Mouse (Mus musculus) lung, postnatal 0 days (tissue): ENCODE data around the gene Notum. TPM values are rescaled to one million over a fixed set of nuclear protein-coding genes. Genes with fewer than 3 reads are reported as not detected.

Experiments used
- ATAC-seq: fragments of 200-750 bp; cut with Nextera tagmentation; 2 replicates; pipeline ENCODE4 v1.8.0; 2017; ENCODE audit warnings: moderate library complexity
- DNase-seq: peaks from one replicate; pipeline ENCODE4 v3.0.0-alpha.2; 2016; ENCODE audit warnings: low spot score
- H3K27ac ChIP-seq: fragments of 300-500 bp; sonication (generic); 2 replicates; pipeline ENCODE4 v1.5.1; 2014; ENCODE audit warnings: antibody characterized with exemption, mild to moderate bottlenecking, low read length, mixed read lengths
- H3K27me3 ChIP-seq: fragments of 300-500 bp; sonication (generic); replicated peaks from 2 replicates; pipeline ENCODE4 v1.6.1; 2014; ENCODE audit warnings: low read length, mixed read lengths; ENCODE audit not compliant: insufficient read depth
- H3K36me3 ChIP-seq: fragments of 300-500 bp; sonication (generic); 2 replicates; pipeline ENCODE4 v1.6.1; 2014; ENCODE audit warnings: low read length, mixed read lengths; ENCODE audit not compliant: insufficient read depth
- H3K4me1 ChIP-seq: fragments of 300-500 bp; sonication (generic); 2 replicates; pipeline ENCODE4 v1.6.1; 2014; ENCODE audit warnings: antibody characterized with exemption, low read depth, low read length, mixed read lengths; ENCODE audit not compliant: insufficient read depth
- H3K4me2 ChIP-seq: fragments of 300-500 bp; sonication (generic); replicated peaks from 2 replicates; pipeline ENCODE4 v1.6.1; 2014; ENCODE audit warnings: low read depth, mild to moderate bottlenecking, low read length, moderate library complexity, mixed read lengths
- H3K4me3 ChIP-seq: fragments of 300-500 bp; sonication (generic); 2 replicates; pipeline ENCODE4 v1.5.1; 2014; ENCODE audit warnings: low read depth, low read length
- H3K9ac ChIP-seq: fragments of 300-500 bp; sonication (generic); replicated peaks from 2 replicates; pipeline ENCODE4 v1.6.1; 2014; ENCODE audit warnings: low read depth, mild to moderate bottlenecking
- H3K9me3 ChIP-seq: fragments of 300-500 bp; sonication (generic); 2 replicates; pipeline ENCODE4 v1.6.1; 2016; ENCODE audit warnings: low read length, mixed read lengths
- CTCF ChIP-seq: IDR thresholded peaks from 2 replicates; pipeline ENCODE4 v1.5.1; 2016; ENCODE audit warnings: antibody characterized with exemption, mild to moderate bottlenecking
- EP300 ChIP-seq: IDR thresholded peaks from 2 replicates; pipeline ENCODE4 v1.6.1; 2016; ENCODE audit warnings: antibody characterized with exemption, mild to moderate bottlenecking, control low read depth
- WGBS: fragments of 180-500 bp; shearing (Covaris S2); extraction: QIAGEN DNeasy Blood & Tissue Kit; methylation state at CpG from one replicate; pipeline ENCODE4 v1.1.7; 2014; 5-methylcytosine and 5-hydroxymethylcytosine counted together
- polyA plus RNA-seq: library from polyadenylated mRNA; unstranded; fragments of >200 nt; fragmentation: Nextera tagmentation; extraction: Ambion mirVana; gene quantifications from 2 replicates; pipeline ENCODE4 v1.2.1, GENCODE M21; 2015

Notum gene
- polyA plus RNA-seq, 1 experiment from 2014 or later: 8.5 TPM

GRCm38 (mm10) chr11:120618619-120619535 is 42.1 kb downstream of the Notum start:
- peaks cover 8% of the 10 kb centered on the region for H3K4me1 ChIP-seq
- no peaks in the 10 kb centered on the region for H3K9me3 ChIP-seq
- 96% methylated on average over 25 of the region's 25 CpGs for WGBS
- H3K9ac ChIP-seq: no peak overlapping the region
- H3K4me3 ChIP-seq: no peak overlapping the region
- TF ChIP-seq CTCF (no peak), EP300 (no peak)
- H3K27me3 ChIP-seq: no peaks in the 10 kb centered on the region
- ATAC-seq: no peak
- peaks cover 23% of the 10 kb centered on the region for H3K36me3 ChIP-seq
- no peak for DNase-seq
- no peak overlapping the region for H3K4me2 ChIP-seq
- no peak overlapping the region for H3K27ac ChIP-seq

- Histone ChIP-seq H3K9ac (peak within 1 kb of the TSS; percentile 65), H3K36me3 (peaks cover 20% of the 10 kb centered on the region), H3K4me1 (peaks cover 8% of the 10 kb centered on the region), H3K4me2 (peak within 1 kb of the TSS; percentile 92), H3K27me3 (no peaks in the 10 kb centered on the region), H3K9me3 (no peaks in the 10 kb centered on the region), H3K4me3 (peak within 1 kb of the TSS; percentile 63), H3K27ac (peak within 1 kb of the TSS; percentile 59)
- WGBS: under 1% methylated on average over 56 of the region's 56 CpGs
- DNase-seq (peak; percentile 94), ATAC-seq (peak; percentile 99)
- no peak for TF ChIP-seq CTCF
- TF ChIP-seq EP300: no peak
Measured at GRCm38 (mm10) chr11:120617519-120618112, 43.4 kb downstream of the Notum start, which contains the start of gene Pcyt2. Pcyt2 (minus strand) TSS chr11:120617936.

GRCm38 (mm10) chr11:120616617-120617294 is 44.2 kb downstream of the Notum start:
- Histone ChIP-seq H3K4me2 (peak overlapping the region; percentile 92), H3K36me3 (peaks cover 18% of the 10 kb centered on the region), H3K27me3 (no peaks in the 10 kb centered on the region), H3K9me3 (no peaks in the 10 kb centered on the region), H3K4me3 (peak overlapping the region; percentile 63), H3K9ac (peak overlapping the region; percentile 65), H3K27ac (no peak overlapping the region), H3K4me1 (peaks cover 8% of the 10 kb centered on the region)
- ATAC-seq (no peak), DNase-seq (no peak)
- 33% methylated on average over 4 of the region's 4 CpGs for WGBS
- no peak for TF ChIP-seq EP300
- no peak for TF ChIP-seq CTCF

- no peak for ATAC-seq
- Histone ChIP-seq H3K9ac (no peak overlapping the region), H3K27me3 (no peaks in the 10 kb centered on the region), H3K4me2 (no peak overlapping the region), H3K27ac (no peak overlapping the region), H3K36me3 (peaks cover 17% of the 10 kb centered on the region), H3K9me3 (no peaks in the 10 kb centered on the region), H3K4me3 (no peak overlapping the region), H3K4me1 (peaks cover 8% of the 10 kb centered on the region)
- TF ChIP-seq EP300 (no peak), CTCF (no peak)
- DNase-seq: no peak
- 82% methylated on average over 11 of the region's 11 CpGs for WGBS
Measured at GRCm38 (mm10) chr11:120615606-120616203, 45.3 kb downstream of the Notum start.

GRCm38 (mm10) chr11:120615167-120615566 is 45.8 kb downstream of the Notum start:
- DNase-seq: no peak
- Histone ChIP-seq H3K27me3 (no peaks in the 10 kb centered on the region), H3K9me3 (no peaks in the 10 kb centered on the region), H3K4me3 (no peak overlapping the region), H3K27ac (no peak overlapping the region), H3K4me2 (no peak overlapping the region), H3K4me1 (peaks cover 8% of the 10 kb centered on the region), H3K9ac (no peak overlapping the region), H3K36me3 (peaks cover 12% of the 10 kb centered on the region)
- ATAC-seq: no peak
- WGBS: 90% methylated on average over 6 of the region's 6 CpGs
- TF ChIP-seq EP300 (no peak), CTCF (no peak)

GRCm38 (mm10) chr11:120613976-120614375 is 47.0 kb downstream of the Notum start:
- Histone ChIP-seq H3K27ac (no peak overlapping the region), H3K27me3 (no peaks in the 10 kb centered on the region), H3K9ac (no peak overlapping the region), H3K4me1 (peaks cover 8% of the 10 kb centered on the region), H3K4me3 (no peak overlapping the region), H3K9me3 (no peaks in the 10 kb centered on the region), H3K36me3 (peaks cover 11% of the 10 kb centered on the region), H3K4me2 (no peak overlapping the region)
- ATAC-seq (no peak), DNase-seq (no peak)
- no peak for TF ChIP-seq CTCF
- TF ChIP-seq EP300: no peak
- WGBS: 84% methylated on average over 8 of the region's 8 CpGs
